Mouse (Mus musculus) cerebellum, adult (tissue): Measurements from ENCODE around the gene Sh3tc1.

Source experiments
- ATAC-seq: cut with Nextera tagmentation; 2 replicates; pipeline ENCODE4 v1.9.2; 2017; ENCODE audit warnings: mild to moderate bottlenecking, moderate library complexity, mixed read lengths; ENCODE audit not compliant: insufficient number of reproducible peaks, low FRiP score, low TSS enrichment

Sh3tc1 gene

DNA sequence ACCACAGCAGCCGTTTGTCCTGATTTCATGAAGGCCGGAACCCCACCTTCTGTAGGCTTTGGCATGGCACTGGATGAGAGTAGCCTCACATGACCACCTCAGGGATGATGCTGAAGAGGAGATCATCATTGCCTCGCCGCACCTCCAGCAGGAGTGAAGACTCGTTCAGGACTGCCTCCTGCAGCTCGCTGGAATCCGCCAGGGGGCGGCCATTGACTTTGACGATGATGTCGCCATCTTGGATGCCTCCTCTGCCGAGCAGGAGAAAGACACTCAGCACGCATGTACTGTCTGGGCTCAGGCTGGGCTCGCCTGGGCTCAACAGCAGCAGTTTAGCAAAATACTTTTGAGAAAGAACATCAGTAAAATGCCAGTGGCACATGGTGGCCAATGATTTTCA lies 86.9 kb downstream of the Sh3tc1 start:
- no peak for ATAC-seq

DNA sequence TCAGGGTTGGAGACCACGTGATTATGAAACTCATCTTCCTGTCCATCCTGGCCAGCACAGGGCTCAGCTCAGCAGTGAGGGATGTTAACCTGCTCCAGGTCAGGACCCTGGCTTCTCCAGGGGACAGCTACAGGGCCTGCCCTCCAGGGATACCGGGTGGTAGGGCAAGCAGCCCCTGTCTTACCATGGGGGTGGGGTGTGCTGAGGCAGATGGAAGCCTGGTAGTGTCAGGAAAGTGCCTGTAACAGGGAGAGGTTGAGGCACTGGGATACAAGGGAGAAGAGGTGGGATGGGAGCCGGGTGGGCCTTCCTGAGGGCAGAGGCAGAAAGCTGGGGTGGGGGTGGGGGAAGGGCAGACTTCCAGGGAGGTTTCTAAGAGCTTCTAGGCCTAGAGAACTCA lies 87.5 kb downstream of the Sh3tc1 start:
- no peak for ATAC-seq

DNA sequence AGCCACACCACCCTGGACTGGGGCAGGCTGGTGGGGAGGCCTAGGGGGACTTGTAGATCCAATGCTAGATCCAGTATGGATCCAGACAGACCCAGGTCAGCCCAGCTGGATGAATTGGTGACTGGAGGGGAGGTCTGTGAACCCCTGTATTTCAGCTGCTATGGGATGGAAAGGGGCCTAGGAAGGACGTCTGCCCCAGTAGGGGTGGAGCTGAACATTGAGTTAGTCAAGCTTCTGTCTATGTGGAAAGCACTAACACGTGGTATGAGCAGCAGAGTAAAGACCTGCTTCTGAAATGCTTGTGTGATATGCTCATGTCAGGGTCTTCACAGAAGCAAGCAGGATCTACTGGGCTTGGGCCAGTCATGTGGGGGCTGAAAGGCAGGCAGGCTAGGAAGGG lies 91.6 kb downstream of the Sh3tc1 start:
- no peak for ATAC-seq

DNA sequence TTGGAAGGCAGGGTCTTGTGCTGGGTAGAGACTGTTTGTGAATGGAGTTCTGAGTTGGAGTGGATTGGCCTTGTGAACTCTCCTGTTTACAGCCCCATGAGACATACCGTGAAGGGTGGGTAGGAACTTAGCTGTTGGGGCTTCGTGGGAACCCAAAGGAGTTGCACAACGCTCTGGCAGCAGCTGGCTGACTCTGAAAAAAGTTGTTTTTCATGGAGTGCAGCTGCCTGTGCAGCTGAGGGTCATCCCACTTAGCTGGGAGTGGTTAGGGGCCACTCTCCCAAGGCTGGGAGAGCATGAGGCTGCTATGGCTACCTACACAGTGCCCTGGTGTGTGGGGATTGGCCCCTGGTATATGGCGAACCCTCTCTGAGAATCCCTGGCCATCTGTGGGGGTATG lies 92.2 kb downstream of the Sh3tc1 start:
- no peak for ATAC-seq
